Mouse (Mus musculus) left cerebral cortex, postnatal 14 days (tissue): Measurements from ENCODE around the gene Mdfi. TPM values are rescaled to one million over a fixed set of nuclear protein-coding genes. Genes with fewer than 3 reads are reported as not detected.

Experiments used
- DNase-seq, 2 experiments: peaks; one replicate each; pipeline ENCODE4 v3.0.0; 2021 to 2022; ENCODE audit warnings: low spot score in 2 of 2, mixed read lengths in 1 of 2
- intact Hi-C: fragments of 180-260 bp; cut with DNase I; formaldehyde crosslinking; loops from one replicate; pipeline ENCODE4 v1.15.1; 2025
- long read RNA-seq, 2 experiments: library from polyadenylated mRNA; stranded (forward); transcript quantifications; one replicate each; pipeline ENCODE4 v2.0.0; 2021
- total RNA-seq, 2 experiments: library from RNA; stranded (reverse); gene quantifications; 2 replicates each; pipeline ENCODE4 v1.2.3; 2021

Mdfi gene
- total RNA-seq, result 1 to 10 TPM in 1 of 2 experiments, under 1 TPM in 1; 0.77 to 1.6 TPM
- long read RNA-seq, experiment 1, result 0 reads
- long read RNA-seq, experiment 2, result 0 reads

- DNase-seq, result no peak
- intact Hi-C loops, result no loop called here
These were observed at the start of gene Mdfi for GRCm38 (mm10) chr17:47834482-47834767. TSS of gene Mdfi (minus strand) at chr17:47834691.

- intact Hi-C loops, result no loop called here
- DNase-seq, result no peak
These were observed 48.6 kb upstream of the Mdfi start for GRCm38 (mm10) chr17:47883099-47883498.

DNA sequence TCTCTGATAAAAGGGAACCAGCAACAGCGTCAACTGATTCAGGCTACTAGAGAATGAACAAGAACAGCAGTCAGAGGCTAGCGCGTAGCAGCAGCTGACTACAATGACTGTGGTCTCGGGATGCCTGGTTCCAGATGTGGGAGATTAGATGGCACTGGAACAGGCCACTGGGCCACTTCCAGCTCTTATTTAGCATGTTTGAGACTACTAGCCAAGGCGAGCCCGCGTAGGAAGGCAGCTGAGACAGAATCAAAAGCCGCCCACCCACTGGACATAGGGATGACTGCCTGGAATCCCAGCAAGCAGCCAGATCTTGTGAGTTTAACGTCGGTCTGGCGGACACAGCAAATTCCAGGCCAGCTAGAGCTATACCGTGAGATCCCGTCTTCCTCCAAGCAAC is 46.8 kb upstream of the Mdfi start:
- DNase-seq, result no peak
- intact Hi-C loops, result no loop called here

DNA sequence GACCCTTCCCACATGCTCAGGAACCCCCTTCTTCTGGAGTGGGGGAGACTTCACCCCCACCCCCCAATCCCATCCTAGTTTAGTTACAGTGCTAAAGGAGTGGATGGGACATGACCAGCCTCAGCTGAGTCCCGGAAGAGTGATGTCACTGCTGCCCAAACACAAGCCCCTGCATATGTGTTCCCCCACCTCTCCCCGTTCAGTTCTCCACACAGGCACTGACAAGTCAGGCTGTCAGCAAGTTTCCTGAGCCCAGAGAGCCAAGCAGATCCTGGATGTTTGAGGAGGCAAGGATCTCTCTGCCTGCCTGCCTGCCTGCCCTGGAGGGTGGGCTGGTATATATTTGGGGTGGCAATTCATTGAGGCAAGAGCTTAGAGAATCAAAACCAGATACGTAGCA is 44.7 kb upstream of the Mdfi start:
- intact Hi-C loops, result loop anchor here (5.0 kb wide), 1 partner anchor 43 kb away; the partner anchor contains the start of gene Foxp4
- no peak for DNase-seq

DNA sequence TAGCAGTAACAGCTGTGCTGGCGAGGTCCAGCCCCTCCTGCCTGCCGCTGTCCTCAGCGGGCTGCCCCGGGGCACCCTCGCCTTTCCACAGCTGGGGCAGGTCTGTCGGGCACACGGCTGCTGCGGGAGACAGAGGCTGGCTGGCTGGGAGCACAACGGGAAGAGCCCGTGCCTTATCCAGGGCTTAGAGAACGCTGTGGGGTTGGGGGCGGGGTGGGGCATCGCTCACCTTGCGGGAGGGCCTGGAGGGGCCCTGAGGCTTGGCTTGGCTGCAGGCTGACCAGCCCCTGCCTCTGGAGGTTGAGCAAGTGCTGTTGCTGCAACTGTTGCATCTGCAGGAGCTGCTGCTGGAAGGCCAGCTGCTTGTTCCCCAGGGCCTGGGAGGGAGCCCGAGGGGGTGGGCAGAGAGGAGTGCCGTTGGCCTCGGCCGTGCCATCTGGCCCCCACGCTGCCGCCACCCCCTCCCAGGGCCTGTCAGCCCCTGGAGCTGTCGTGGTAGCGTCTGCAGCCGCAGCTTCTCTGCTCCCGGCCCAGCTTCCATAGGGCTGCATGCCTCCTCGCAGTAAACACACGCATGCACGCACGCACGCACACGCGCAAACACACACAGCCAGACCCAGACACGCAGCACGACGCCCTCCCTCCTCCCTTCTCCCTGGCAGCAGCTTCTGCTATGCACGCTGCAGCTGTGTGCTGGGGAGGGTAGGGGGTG is 44.0 kb upstream of the Mdfi start:
- intact Hi-C loops, result loop anchor here (5.0 kb wide), 1 partner anchor 44 kb away; the partner anchor contains the start of gene Foxp4
- DNase-seq, result peak; percentile 75 to 89

GRCm38 (mm10) chr17:47877715-47878377 is 43.4 kb upstream of the Mdfi start:
- intact Hi-C loops, result loop anchor here (5.0 kb wide), 1 partner anchor 44 kb away; the partner anchor contains the start of gene Foxp4
- DNase-seq, result no peak

DNA sequence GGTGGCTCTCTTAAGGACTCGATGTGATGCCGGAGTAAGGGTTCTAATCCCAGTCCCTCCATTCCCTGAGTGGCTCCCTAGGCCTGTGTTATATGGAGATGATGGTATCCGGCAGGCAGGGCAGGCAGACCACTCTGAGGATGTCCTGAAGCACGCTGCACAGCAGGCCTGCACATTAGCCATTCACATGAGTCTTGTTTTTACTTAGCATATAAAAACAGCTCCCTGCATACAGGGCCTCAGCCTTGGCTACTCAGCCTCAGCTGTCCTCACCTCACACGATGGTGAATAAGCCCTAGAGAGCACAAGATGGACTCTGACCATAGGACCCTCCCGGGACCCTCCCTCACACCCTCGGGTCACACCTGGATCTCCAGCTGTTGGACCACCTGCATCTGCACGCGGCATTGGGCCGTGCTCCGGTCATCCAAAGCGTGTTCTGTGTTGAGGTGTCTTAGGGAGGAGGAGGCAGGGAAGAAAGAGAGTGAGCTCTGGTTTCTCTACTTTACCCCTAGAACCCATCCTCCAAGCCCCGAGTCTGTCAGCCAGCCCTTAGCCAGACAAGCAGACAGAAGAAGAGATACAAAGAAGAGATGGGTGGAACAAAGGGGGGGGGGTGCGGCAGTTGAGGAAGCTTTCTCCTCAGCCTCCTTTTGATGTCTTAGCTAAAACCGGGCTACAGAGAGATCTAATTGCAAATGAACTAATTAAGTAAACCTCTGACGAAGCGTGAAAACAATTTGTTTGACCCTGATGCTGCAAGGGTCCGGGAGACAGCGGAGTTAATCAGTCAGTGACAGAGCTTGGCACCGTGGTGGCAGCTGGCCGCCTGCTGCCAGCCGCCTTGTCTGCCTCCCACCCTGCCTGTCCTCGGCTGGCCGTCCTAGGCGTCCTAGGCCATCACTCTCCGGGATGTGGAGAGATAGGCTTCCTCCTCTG is 42.6 kb upstream of the Mdfi start:
- intact Hi-C loops, result loop anchor here (5.0 kb wide), 1 partner anchor 45 kb away; the partner anchor contains the start of gene Foxp4
- DNase-seq, result no peak

DNA sequence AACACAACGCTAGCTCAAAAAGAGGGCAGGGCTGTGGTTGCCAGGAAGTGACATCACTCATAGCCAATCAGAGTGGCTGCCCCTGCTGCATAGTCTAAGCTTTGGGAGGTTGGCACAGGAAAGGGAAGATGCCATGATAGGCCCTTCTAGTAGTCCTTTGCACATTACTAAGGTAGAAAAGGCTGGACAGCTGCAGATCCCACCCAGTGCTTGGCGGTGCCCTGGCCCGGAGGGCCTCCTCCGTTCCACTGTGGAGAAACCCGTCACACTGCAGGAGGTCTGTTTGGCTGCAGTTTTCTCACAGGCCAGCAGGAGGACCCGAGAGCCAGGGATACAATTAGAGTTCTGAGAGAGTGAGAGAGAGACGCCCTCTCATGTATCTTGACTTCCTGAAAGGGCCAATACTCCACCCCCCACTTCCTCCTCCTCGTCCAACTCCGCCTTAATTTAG is 38.9 kb upstream of the Mdfi start:
- intact Hi-C loops, result loop anchor here (2.0 to 5.0 kb wide), 3 partner anchors 174 to 464 kb away; no protein-coding TSS in a partner anchor

GRCm38 (mm10) chr17:47872311-47873011 is 38.0 kb upstream of the Mdfi start:
- intact Hi-C loops, result loop anchor here (2.0 to 5.0 kb wide), 3 partner anchors 175 to 465 kb away; no protein-coding TSS in a partner anchor
- no peak for DNase-seq

More for the DNA sequence above, 38.9 kb upstream of the Mdfi start:
- peak; percentile 90 to 94 for DNase-seq

DNA sequence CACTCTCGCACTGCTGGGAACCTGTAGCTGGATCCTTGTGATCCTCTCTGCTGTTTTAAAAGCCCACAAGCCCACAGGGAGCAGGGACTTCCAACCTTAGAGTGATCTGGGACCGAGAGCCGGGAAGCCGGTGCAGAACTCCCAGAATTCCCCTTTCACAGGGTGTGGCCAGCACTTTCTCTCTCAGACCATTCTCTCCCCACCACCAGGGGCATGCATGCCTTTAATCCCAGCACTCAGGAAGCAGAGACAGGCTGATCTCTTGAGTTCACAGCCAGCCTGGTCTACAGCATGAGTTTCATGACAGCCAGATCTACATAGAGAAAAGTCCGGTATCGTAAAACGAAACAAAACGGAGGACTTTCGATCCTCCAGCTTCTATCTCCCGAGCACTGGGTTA is 35.4 kb upstream of the Mdfi start:
- intact Hi-C loops, result loop anchor here (5.0 kb wide), 2 partner anchors 177 to 467 kb away; no protein-coding TSS in a partner anchor
- no peak for DNase-seq

DNA sequence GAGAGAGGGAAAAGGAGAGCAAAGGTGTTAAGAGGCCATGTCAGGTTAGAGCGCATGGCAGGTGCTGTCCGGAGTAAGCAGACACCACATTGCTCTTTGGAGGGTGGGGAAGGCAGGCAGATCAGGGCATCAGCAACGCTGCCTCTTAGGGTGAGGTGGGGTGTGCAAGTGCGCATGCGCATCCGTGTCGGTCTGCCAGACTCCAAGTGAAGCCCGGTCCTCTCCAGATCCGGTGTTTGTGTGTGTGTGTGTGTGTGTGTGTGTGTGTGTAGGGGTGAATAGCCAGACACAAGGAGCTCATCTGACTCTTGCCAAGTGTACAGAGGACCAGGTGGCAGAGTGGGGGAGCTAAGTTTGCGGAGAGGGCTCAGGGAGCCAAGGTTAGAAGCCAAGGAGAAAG is 31.5 kb upstream of the Mdfi start:
- DNase-seq, result no peak
- intact Hi-C loops, result no loop called here

GRCm38 (mm10) chr17:47864496-47864895 is 30.0 kb upstream of the Mdfi start:
- intact Hi-C loops, result loop anchor here (2.0 kb wide), 1 partner anchor 70 kb away; no protein-coding TSS in a partner anchor
- peak; percentile 80 to 84 for DNase-seq

DNA sequence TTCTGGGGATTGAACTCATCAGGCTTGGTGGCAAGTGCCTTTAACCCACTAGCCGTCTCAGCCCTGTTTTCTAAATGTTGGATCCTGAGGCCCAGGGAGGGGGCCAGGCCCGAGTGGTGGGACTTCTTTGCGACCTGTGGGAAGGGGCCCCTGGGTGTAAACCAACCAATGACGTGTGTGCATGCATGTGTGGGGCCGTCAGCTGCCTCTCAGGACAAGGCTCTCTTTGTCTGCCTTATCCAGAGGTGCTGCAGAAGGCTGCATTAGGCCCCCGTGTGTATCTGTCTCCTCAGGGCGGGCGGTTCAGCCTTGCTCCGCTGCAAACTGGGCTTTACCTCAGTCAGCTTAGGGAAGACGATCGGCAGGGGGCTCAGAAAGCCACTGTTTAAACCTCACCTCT is 28.9 kb upstream of the Mdfi start:
- DNase-seq, result no peak
- intact Hi-C loops, result no loop called here

DNA sequence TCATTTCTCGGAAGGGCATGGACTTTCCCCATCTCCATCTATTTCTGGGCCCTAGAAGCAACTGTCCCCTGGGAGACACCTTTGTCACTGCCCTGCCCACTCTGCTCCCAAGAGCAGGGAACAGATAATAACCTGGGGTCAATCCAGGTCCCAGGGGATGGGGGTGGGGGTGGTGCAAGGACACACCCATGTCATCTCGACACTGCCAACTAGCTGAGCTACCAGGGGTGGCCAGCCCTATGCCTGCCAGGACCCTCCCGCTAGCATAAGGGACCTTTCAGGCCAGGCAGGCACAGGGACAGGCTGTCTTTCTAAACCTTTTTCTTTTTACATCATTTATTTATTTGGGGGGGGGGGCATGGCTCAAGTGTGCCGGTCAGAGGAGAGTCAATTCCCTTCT is 28.5 kb upstream of the Mdfi start:
- no peak for DNase-seq
- intact Hi-C loops, result no loop called here

DNA sequence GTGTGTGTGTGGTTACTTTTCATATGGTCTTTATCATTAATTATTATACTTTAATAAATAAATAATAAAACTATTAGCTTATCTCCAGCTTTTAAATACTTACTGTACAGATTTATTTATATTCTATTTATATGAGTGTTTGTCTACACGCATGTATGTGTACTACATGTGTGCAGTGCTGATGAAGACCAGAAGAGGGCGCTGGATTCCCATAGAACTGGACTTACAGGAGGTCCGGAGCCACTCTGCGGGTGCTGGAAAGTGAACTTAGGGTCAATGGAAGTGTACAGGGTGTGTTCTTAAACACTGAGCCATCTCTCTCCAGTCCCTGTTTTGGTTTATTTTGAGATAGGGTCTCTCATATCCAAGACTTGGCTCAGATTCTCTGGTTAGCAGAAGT is 21.1 kb upstream of the Mdfi start:
- intact Hi-C loops, result no loop called here
- no peak for DNase-seq

GRCm38 (mm10) chr17:47854908-47855307 is 20.4 kb upstream of the Mdfi start:
- no peak for DNase-seq
- intact Hi-C loops, result no loop called here

GRCm38 (mm10) chr17:47853760-47854159 is 19.3 kb upstream of the Mdfi start:
- intact Hi-C loops, result no loop called here

DNA sequence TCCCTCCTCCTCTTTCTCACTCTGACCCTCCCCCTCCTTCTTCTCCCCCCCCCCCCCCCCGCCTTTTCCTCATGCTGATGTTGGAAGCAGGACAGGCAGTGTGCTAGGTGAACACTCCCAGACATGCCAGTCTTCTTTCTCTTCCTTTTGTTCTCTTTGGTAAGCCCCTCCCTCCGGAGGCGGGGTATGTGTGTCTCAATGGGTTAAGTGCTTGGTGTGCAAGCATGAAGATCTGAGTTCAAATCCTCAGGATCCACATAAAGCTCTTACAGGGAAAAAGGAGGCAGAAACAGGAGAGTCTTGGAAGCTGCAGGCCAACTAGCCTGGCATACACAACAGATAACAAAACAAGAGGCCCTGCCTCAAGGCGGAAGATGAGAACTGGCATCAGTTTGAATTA is 18.8 kb upstream of the Mdfi start:
- intact Hi-C loops, result no loop called here
- DNase-seq, result no peak

More at GRCm38 (mm10) chr17:47853760-47854159, 19.3 kb upstream of the Mdfi start:
- no peak for DNase-seq
